Mouse (Mus musculus): ENCODE data around the gene Tor1aip2. TPM values are rescaled to one million over a fixed set of nuclear protein-coding genes. Genes with fewer than 3 reads are reported as not detected.

Tor1aip2 gene
- total RNA-seq, 2 experiments from 2014 or later, result 36.6 to 71.1 TPM

- ATAC-seq (ENCODE audit: poor library complexity, severe bottlenecking), result peak; percentile 57
These were observed 5.7 kb downstream of the Tor1aip2 start for GRCm38 (mm10) chr1:156040731-156041401.

GRCm38 (mm10) chr1:156041451-156042241, 6.4 kb downstream of the Tor1aip2 start:
- no peak for ATAC-seq (ENCODE audit: poor library complexity, severe bottlenecking)

- ATAC-seq (ENCODE audit: poor library complexity, severe bottlenecking), result no peak
These were observed 7.3 kb downstream of the Tor1aip2 start for GRCm38 (mm10) chr1:156042481-156042880.

GRCm38 (mm10) chr1:156043027-156043426, 7.8 kb downstream of the Tor1aip2 start:
- ATAC-seq (ENCODE audit: poor library complexity, severe bottlenecking), result peak; percentile 64

- ATAC-seq (ENCODE audit: poor library complexity, severe bottlenecking), result no peak
These were observed 9.0 kb downstream of the Tor1aip2 start for GRCm38 (mm10) chr1:156044211-156044611.

GRCm38 (mm10) chr1:156046688-156047087, 11.5 kb downstream of the Tor1aip2 start:
- ATAC-seq (ENCODE audit: poor library complexity, severe bottlenecking), result no peak

- ATAC-seq (ENCODE audit: poor library complexity, severe bottlenecking), result peak; percentile 73
These were observed 23.0 kb downstream of the Tor1aip2 start for GRCm38 (mm10) chr1:156058207-156058606.

GRCm38 (mm10) chr1:156062193-156062592, 27.0 kb downstream of the Tor1aip2 start:
- no peak for ATAC-seq (ENCODE audit: poor library complexity, severe bottlenecking)

- ATAC-seq (ENCODE audit: poor library complexity, severe bottlenecking), result peak; percentile 87
These were observed 30.9 kb downstream of the Tor1aip2 start for GRCm38 (mm10) chr1:156066133-156066532.

- no peak for ATAC-seq (ENCODE audit: poor library complexity, severe bottlenecking)
These were observed 34.9 kb downstream of the Tor1aip2 start for GRCm38 (mm10) chr1:156070106-156070505.

- peak; percentile 71 for ATAC-seq (ENCODE audit: poor library complexity, severe bottlenecking)
These were observed 38.1 kb downstream of the Tor1aip2 start for GRCm38 (mm10) chr1:156073169-156073821.

- ATAC-seq (ENCODE audit: poor library complexity, severe bottlenecking), result no peak
These were observed 39.4 kb downstream of the Tor1aip2 start for GRCm38 (mm10) chr1:156074575-156074974.

GRCm38 (mm10) chr1:156076474-156076873, 41.3 kb downstream of the Tor1aip2 start:
- ATAC-seq (ENCODE audit: poor library complexity, severe bottlenecking), result peak; percentile 51

GRCm38 (mm10) chr1:156077655-156078054, 42.5 kb downstream of the Tor1aip2 start:
- no peak for ATAC-seq (ENCODE audit: poor library complexity, severe bottlenecking)

GRCm38 (mm10) chr1:156084603-156085002, 49.4 kb downstream of the Tor1aip2 start:
- ATAC-seq (ENCODE audit: poor library complexity, severe bottlenecking), result no peak

GRCm38 (mm10) chr1:156085770-156086169, 50.6 kb downstream of the Tor1aip2 start:
- ATAC-seq (ENCODE audit: poor library complexity, severe bottlenecking), result peak; percentile 62

- no peak for ATAC-seq (ENCODE audit: poor library complexity, severe bottlenecking)
These were observed 52.4 kb downstream of the Tor1aip2 start for GRCm38 (mm10) chr1:156087586-156087985.

- peak; percentile 76 for ATAC-seq (ENCODE audit: poor library complexity, severe bottlenecking)
These were observed 54.4 kb downstream of the Tor1aip2 start for GRCm38 (mm10) chr1:156089561-156089960.

GRCm38 (mm10) chr1:156090042-156090441, 54.8 kb downstream of the Tor1aip2 start:
- no peak for ATAC-seq (ENCODE audit: poor library complexity, severe bottlenecking)

- ATAC-seq (ENCODE audit: poor library complexity, severe bottlenecking), result no peak
These were observed 56.6 kb downstream of the Tor1aip2 start for GRCm38 (mm10) chr1:156091811-156092210.

GRCm38 (mm10) chr1:156103763-156104162, 68.6 kb downstream of the Tor1aip2 start:
- no peak for ATAC-seq (ENCODE audit: poor library complexity, severe bottlenecking)

- no peak for ATAC-seq (ENCODE audit: poor library complexity, severe bottlenecking)
These were observed 70.2 kb downstream of the Tor1aip2 start for GRCm38 (mm10) chr1:156105381-156105780.
